Comparison of ENCODE assay signal across 8 mouse cellular contexts in the genomic region with DNA sequence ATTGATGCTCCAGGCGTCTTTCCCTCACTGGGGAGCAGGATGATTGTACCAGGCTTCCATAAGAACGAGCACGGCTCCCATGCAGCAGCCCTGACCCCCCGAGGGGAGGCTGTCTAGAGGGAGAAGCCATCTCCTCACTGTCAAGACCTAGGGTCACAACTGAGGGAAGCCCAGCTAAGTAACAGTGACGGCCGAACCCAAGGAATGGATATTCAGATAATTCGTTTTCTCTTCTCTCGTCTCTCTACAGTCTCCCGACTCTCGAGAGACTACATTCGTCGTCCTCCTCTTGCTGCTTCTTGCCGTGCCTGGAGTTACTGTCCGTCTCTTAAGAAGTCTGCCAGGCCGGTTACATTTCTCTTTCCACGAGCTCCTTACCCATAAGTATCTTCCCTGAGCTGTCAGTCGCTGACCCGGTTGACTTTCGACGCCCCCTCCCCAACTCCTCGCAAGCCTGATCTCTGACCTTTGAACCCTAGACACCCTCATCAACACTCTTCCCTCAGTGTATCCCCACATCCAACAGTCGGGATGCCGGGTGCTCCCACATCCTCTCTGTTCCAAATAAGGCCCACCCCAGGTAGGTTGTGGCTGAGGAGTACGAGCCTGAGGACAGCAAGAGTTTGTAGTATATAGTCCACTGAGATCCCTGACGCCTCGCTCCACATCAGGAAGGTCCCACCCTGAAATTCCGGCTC.
A peak's percentile ranks its signal among the peaks of the same experiment; 100 is the strongest.
DNase-seq lines count a peak whose midpoint lies in the region; ATAC-seq and TF ChIP-seq lines count a peak whose summit lies in the region.
"Not testable (repeated sequence)": the region's sequence is repeated elsewhere in the genome, so short reads cannot be mapped to it uniquely, and the experiment has no call there.

No protein-coding gene starts in this region.

- not testable (repeated sequence) for H3K9me3 ChIP-seq in forebrain, embryonic 13.5 days (replicated peaks); heart, embryonic 15.5 days (replicated peaks); hindbrain, postnatal 0 days (ENCODE audit: low read length); limb, embryonic 11.5 days (ENCODE audit: control insufficient read depth, low read length); liver, embryonic 16.5 days (replicated peaks; ENCODE audit: control insufficient read depth, low read length); midbrain, embryonic 12.5 days; neural tube, embryonic 14.5 days (ENCODE audit: control insufficient read depth, low read length)

- not testable (repeated sequence) for H3K27ac ChIP-seq in forebrain, embryonic 13.5 days; heart, embryonic 15.5 days; hindbrain, postnatal 0 days; limb, embryonic 11.5 days (replicated peaks; ENCODE audit: low read depth, low read length); liver, embryonic 16.5 days (ENCODE audit: low read length); midbrain, embryonic 12.5 days (replicated peaks); neural tube, embryonic 14.5 days (ENCODE audit: low read depth, low read length)

- DNase-seq in hindbrain, postnatal 0 days (ENCODE audit: low spot score); limb, embryonic 11.5 days (ENCODE audit: low spot score): not testable (repeated sequence)

- H3K27me3 ChIP-seq in forebrain, embryonic 13.5 days; heart, embryonic 15.5 days; hindbrain, postnatal 0 days (ENCODE audit: insufficient read depth, low read length); limb, embryonic 11.5 days (ENCODE audit: control insufficient read depth, insufficient read depth, low read length); liver, embryonic 16.5 days (ENCODE audit: control insufficient read depth, insufficient read depth, low read depth, low read length); midbrain, embryonic 12.5 days; neural tube, embryonic 14.5 days (ENCODE audit: control insufficient read depth, insufficient read depth, low read length): not testable (repeated sequence)

- not testable (repeated sequence) for TF ChIP-seq CTCF in hindbrain, postnatal 0 days (IDR thresholded peaks at IDR 0.05; ENCODE audit: low read depth)

- H3K9ac ChIP-seq in forebrain, embryonic 13.5 days; heart, embryonic 15.5 days; hindbrain, postnatal 0 days (replicated peaks; ENCODE audit: low read length); limb, embryonic 11.5 days (ENCODE audit: low read length); liver, embryonic 16.5 days (ENCODE audit: low read depth, low read length); midbrain, embryonic 12.5 days (replicated peaks); neural tube, embryonic 14.5 days (replicated peaks; ENCODE audit: low read depth, low read length): not testable (repeated sequence)

- not testable (repeated sequence) for H3K36me3 ChIP-seq in forebrain, embryonic 13.5 days (ENCODE audit: poor library complexity, severe bottlenecking); heart, embryonic 15.5 days; hindbrain, postnatal 0 days (ENCODE audit: insufficient read depth, low read length); limb, embryonic 11.5 days (ENCODE audit: control insufficient read depth, insufficient read depth, low read length); liver, embryonic 16.5 days (ENCODE audit: control insufficient read depth, insufficient read depth); midbrain, embryonic 12.5 days; neural tube, embryonic 14.5 days (ENCODE audit: control insufficient read depth, insufficient read depth, low read length)

- ATAC-seq in activated CD4-positive, CD25-positive, alpha-beta regulatory T cell, adult 4 months: peak; percentile 42
- peak; percentile 80 for ATAC-seq in forebrain, embryonic 13.5 days
- ATAC-seq in heart, embryonic 15.5 days (replicated peaks; ENCODE audit: insufficient number of reproducible peaks, insufficient read depth, low FRiP score, low read depth): peak; percentile 66
- ATAC-seq in hindbrain, postnatal 0 days: peak; percentile 83
- peak; percentile 73; the same call in 1 of the 2 replicates for ATAC-seq in limb, embryonic 11.5 days (ENCODE audit: insufficient number of reproducible peaks, low FRiP score, low TSS enrichment, low read depth)
- ATAC-seq in liver, embryonic 16.5 days (ENCODE audit: low read depth): peak; percentile 74
- ATAC-seq in midbrain, embryonic 12.5 days (ENCODE audit: low FRiP score, low read depth): peak; percentile 84
- ATAC-seq in neural tube, embryonic 14.5 days (ENCODE audit: low read depth): peak; percentile 87

- not testable (repeated sequence) for H3K4me3 ChIP-seq in forebrain, embryonic 13.5 days; heart, embryonic 15.5 days; hindbrain, postnatal 0 days (ENCODE audit: low read length); limb, embryonic 11.5 days (ENCODE audit: low read depth, low read length); liver, embryonic 16.5 days (ENCODE audit: low read depth, low read length); midbrain, embryonic 12.5 days; neural tube, embryonic 14.5 days (ENCODE audit: low read depth, low read length)

- not testable (repeated sequence) for H3K4me2 ChIP-seq in forebrain, embryonic 13.5 days; heart, embryonic 15.5 days; hindbrain, postnatal 0 days (ENCODE audit: low read depth, low read length); limb, embryonic 11.5 days (ENCODE audit: low read depth, severe bottlenecking); liver, embryonic 16.5 days (ENCODE audit: low read depth, low read length); midbrain, embryonic 12.5 days (replicated peaks); neural tube, embryonic 14.5 days (ENCODE audit: low read depth, low read length)

- not testable (repeated sequence) for H3K4me1 ChIP-seq in forebrain, embryonic 13.5 days; heart, embryonic 15.5 days (replicated peaks); hindbrain, postnatal 0 days (ENCODE audit: insufficient read depth, low read length); limb, embryonic 11.5 days (ENCODE audit: control insufficient read depth, insufficient read depth, low read length); liver, embryonic 16.5 days (ENCODE audit: control insufficient read depth, low read depth, low read length); midbrain, embryonic 12.5 days; neural tube, embryonic 14.5 days (ENCODE audit: control insufficient read depth, insufficient read depth, low read length)

- WGBS in forebrain, embryonic 13.5 days: 58% methylated on average over 1 of the region's 27 CpGs
- WGBS in heart, embryonic 15.5 days: 67% methylated on average over 1 of the region's 27 CpGs
- WGBS in hindbrain, postnatal 0 days: 67% methylated on average over 1 of the region's 27 CpGs
- 78% methylated on average over 1 of the region's 27 CpGs for WGBS in limb, embryonic 11.5 days
- 40% methylated on average over 1 of the region's 27 CpGs for WGBS in liver, embryonic 16.5 days (ENCODE audit: insufficient replicate concordance)
- WGBS in midbrain, embryonic 12.5 days: 75% methylated on average over 1 of the region's 27 CpGs
- WGBS in neural tube, embryonic 14.5 days: 83% methylated on average over 1 of the region's 27 CpGs
